Mouse (Mus musculus) erythroblast, embryonic 14.5 days (primary cell): ENCODE results near the gene Kmt2d.

Experiments
- GATA1 ChIP-seq: IDR thresholded peaks from 2 replicates; pipeline ENCODE4 v1.6.1; 2012; ENCODE audit warnings: low read length, inconsistent platforms, mixed read lengths
- TAL1 ChIP-seq: IDR thresholded peaks from 3 replicates; pipeline ENCODE4 v1.6.1; 2012; ENCODE audit warnings: low read length, inconsistent platforms, mixed read lengths

DNA sequence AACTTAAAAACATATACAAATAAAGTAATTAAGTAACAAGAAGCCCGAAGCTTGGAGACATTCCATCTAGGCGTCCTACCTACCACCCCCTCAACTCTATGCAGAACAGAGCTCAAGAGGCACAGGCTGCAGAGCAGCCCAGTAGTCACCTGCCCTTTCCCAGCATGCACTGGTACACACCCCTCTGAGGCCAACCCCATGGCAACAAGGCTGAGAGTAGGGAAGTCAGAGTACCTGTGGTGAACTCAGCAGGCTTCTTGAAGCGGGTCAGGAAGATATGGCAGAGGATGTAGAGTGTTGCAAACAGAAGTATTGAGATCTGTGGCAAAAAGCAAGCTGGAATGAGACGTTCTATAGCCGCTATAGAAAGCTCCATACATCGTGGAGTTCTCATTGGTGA, 43.9 kb upstream of the Kmt2d start:
- no peak for TF ChIP-seq TAL1
- TF ChIP-seq GATA1 = no peak
